Mouse (Mus musculus) intestine, embryonic 16.5 days (tissue): ENCODE data around the gene Gpr137. TPM values are rescaled to one million over a fixed set of nuclear protein-coding genes. Genes with fewer than 3 reads are reported as not detected.

Experiments
- ATAC-seq: fragments of 200-750 bp; cut with Nextera tagmentation; 2 replicates; pipeline ENCODE4 v1.8.0; 2017; ENCODE audit warnings: moderate TSS enrichment, moderate library complexity
- H3K27ac ChIP-seq: fragments of 300-500 bp; sonication (generic); 2 replicates; pipeline ENCODE4 v1.5.1; 2014; ENCODE audit warnings: mild to moderate bottlenecking, low read length
- H3K27me3 ChIP-seq: fragments of 300-500 bp; sonication (generic); replicated peaks from 2 replicates; pipeline ENCODE4 v1.6.1; 2014; ENCODE audit warnings: low read length, control low read depth, mixed read lengths; ENCODE audit not compliant: control insufficient read depth, insufficient read depth
- H3K36me3 ChIP-seq: fragments of 300-500 bp; sonication (generic); 2 replicates; pipeline ENCODE4 v1.6.1; 2014; ENCODE audit warnings: low read length, control low read depth; ENCODE audit not compliant: control insufficient read depth, insufficient read depth
- H3K4me1 ChIP-seq: fragments of 300-500 bp; sonication (generic); 2 replicates; pipeline ENCODE4 v1.6.1; 2014; ENCODE audit warnings: low read length, control low read depth, mixed read lengths; ENCODE audit not compliant: control insufficient read depth, insufficient read depth
- H3K4me2 ChIP-seq: fragments of 300-500 bp; sonication (generic); 2 replicates; pipeline ENCODE4 v1.6.1; 2014; ENCODE audit warnings: low read depth, low read length, control low read depth
- H3K4me3 ChIP-seq: fragments of 300-500 bp; sonication (generic); 2 replicates; pipeline ENCODE4 v1.5.1; 2014; ENCODE audit warnings: mild to moderate bottlenecking, low read length
- H3K9ac ChIP-seq: fragments of 300-500 bp; sonication (generic); 2 replicates; pipeline ENCODE4 v1.6.1; 2014; ENCODE audit warnings: low read depth, low read length
- H3K9me3 ChIP-seq: fragments of 300-500 bp; sonication (generic); 2 replicates; pipeline ENCODE4 v1.6.1; 2016; ENCODE audit warnings: low read length, control low read depth; ENCODE audit not compliant: control insufficient read depth
- whole genome bisulfite sequencing: fragments of 180-500 bp; shearing (Covaris S2); extraction: QIAGEN DNeasy Blood & Tissue Kit; methylation state at CpG from one replicate; pipeline ENCODE4 v1.1.7; 2014; 5-methylcytosine and 5-hydroxymethylcytosine counted together
- polyA plus RNA-seq: library from polyadenylated mRNA; unstranded; fragments of >200 nt; fragmentation: Nextera tagmentation; extraction: Ambion mirVana; gene quantifications from 2 replicates; pipeline ENCODE4 v1.2.1, GENCODE M21; 2015

The Gpr137 gene
- polyA plus RNA-seq, 1 experiment from 2014 or later: 21.1 TPM

DNA sequence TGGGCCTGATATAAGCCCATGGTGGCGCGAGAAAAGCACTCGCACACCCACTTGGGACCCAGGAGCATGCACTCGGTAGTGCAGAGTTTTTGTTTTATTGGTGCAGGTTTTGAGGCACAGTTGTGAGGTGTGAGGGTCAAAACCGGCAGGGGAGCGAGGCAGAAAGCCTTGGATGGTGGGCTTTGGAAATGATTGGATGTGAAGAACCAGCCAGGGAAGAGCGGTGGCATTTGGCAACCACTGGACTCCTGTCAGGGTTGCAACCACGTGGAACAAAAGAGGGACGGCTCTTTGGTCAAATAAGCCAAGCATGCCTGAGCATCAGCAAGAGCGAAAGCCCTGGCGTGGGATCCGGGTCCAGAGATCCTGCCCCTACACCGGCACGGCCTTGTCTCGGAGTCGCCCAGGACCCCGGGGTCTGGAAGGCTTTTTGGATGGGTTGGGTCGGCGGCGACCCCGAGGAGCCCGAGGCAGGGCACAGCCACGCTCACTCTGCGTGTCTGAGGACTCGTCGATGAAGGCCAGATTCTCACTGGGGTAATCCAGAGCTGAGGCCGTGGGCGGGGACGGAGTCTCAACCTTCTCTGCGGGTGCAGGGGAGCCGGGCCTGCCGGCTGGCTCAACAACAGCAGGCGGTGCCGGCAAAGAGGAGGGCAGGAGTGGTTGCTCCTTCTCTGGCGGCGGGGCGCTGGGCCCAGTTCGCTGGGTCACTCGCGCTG, 16.5 kb downstream of the Gpr137 start:
- peak overlapping the region; percentile 10; the same call in 1 of the 2 replicates for H3K4me3 ChIP-seq
- peaks cover 19% of the 10 kb centered on the region for H3K4me1 ChIP-seq
- H3K27ac ChIP-seq: no peak overlapping the region
- H3K4me2 ChIP-seq: no peak overlapping the region
- no peak overlapping the region for H3K9ac ChIP-seq
- H3K9me3 ChIP-seq: no peaks in the 10 kb centered on the region
- no peak for ATAC-seq
- WGBS: 16% methylated on average over 40 of the region's 40 CpGs
- no peaks in the 10 kb centered on the region for H3K36me3 ChIP-seq
- H3K27me3 ChIP-seq: peaks cover 42% of the 10 kb centered on the region

DNA sequence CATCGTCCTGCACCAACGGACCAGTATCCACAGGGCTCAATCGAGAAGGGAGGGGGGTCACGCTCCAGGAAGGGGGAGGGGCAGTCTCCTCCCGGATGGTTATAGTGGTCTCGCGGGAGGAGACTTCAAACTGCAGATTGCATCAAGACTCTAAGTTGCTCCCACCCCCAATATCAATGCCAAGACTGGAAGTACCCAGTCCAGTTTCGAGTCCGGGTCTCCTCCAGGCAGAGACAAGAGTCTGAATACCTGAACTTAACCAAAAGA, 17.0 kb downstream of the Gpr137 start, which contains the start of gene Catsperz:
TSS of gene Catsperz (minus strand) at position 74 of the 267 bp plus-strand sequence.
- Histone ChIP-seq H3K27me3 (peaks cover 42% of the 10 kb centered on the region), H3K9ac (peak within 1 kb of the TSS; percentile 32), H3K4me2 (peak within 1 kb of the TSS; percentile 56), H3K9me3 (no peaks in the 10 kb centered on the region), H3K4me3 (peak within 1 kb of the TSS; percentile 31), H3K27ac (no peak within 1 kb of the TSS), H3K4me1 (peaks cover 24% of the 10 kb centered on the region), H3K36me3 (no peaks in the 10 kb centered on the region)
- ATAC-seq: no peak
- WGBS: 3% methylated on average over 9 of the region's 9 CpGs

GRCm38 (mm10) chr19:6924461-6925306, 17.6 kb downstream of the Gpr137 start:
- Histone ChIP-seq H3K9me3 (no peaks in the 10 kb centered on the region), H3K4me1 (peaks cover 30% of the 10 kb centered on the region), H3K27me3 (peaks cover 42% of the 10 kb centered on the region), H3K4me2 (peak overlapping the region; percentile 56), H3K27ac (no peak overlapping the region), H3K36me3 (no peaks in the 10 kb centered on the region), H3K4me3 (peak overlapping the region; percentile 31), H3K9ac (peak overlapping the region; percentile 32)
- WGBS: 3% methylated on average over 39 of the region's 39 CpGs
- ATAC-seq: no peak

- Histone ChIP-seq H3K9ac (peak overlapping the region; percentile 66), H3K4me1 (peaks cover 30% of the 10 kb centered on the region), H3K27ac (no peak overlapping the region), H3K4me3 (peak overlapping the region; percentile 86; the same call in 1 of the 2 replicates), H3K4me2 (peak overlapping the region; percentile 77), H3K36me3 (no peaks in the 10 kb centered on the region), H3K27me3 (peaks cover 42% of the 10 kb centered on the region), H3K9me3 (no peaks in the 10 kb centered on the region)
- WGBS: 68% methylated on average over 6 of the region's 6 CpGs
- ATAC-seq: no peak
Measured at GRCm38 (mm10) chr19:6922901-6923735, 19.2 kb downstream of the Gpr137 start.

DNA sequence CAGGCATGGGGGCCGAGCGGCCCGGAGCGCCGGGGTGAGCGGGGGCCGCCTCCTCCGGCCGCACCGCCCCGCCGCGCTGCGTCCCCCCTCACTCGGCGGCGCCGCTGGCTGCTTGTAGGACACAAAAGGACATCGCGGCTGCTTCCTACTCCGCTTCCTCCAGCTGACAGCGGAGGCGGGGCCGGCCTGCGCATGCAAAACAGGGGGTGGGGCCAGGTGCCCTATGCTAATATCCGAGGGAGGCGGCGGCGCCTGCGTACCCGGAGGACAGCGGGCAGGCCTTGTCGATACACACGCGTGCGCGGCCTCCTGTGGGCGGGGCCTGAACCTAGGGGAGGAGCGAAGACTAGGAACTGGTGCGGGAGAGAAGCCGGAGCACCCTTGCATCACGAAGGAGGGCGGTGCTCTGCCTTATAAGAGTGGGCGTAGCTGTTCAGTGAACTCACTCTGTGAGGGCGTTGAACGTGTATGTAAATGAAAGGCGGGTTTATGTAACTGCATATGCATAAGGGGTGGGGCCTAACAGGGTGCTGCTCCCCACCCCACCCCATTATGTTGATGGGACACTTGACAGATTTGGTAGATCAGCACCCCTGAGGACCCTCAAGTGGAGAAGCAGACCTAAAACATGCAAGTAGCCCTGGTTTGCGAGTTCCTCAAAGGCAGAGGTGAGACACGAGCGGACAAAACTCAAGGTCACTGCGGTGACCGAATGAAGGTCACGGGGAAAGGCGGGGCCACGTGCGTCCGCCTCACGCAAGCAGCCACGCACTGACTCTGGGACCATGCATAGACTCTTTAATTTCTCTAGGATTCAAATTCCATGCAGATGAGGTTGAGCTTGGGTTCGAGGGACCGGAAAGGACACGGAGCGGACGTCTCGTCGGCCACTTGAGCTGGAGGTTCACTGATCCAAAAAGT, 20.4 kb downstream of the Gpr137 start, which contains the start of gene Esrra:
TSS of gene Esrra (minus strand) at position 167 of the 921 bp plus-strand sequence.
- peak within 1 kb of the TSS; percentile 86 for H3K4me3 ChIP-seq
- peak within 1 kb of the TSS; percentile 85 for H3K4me2 ChIP-seq
- peak; percentile 90 for ATAC-seq
- peaks cover 30% of the 10 kb centered on the region for H3K4me1 ChIP-seq
- WGBS: 2% methylated on average over 62 of the region's 66 CpGs
- H3K36me3 ChIP-seq: no peaks in the 10 kb centered on the region
- peak within 1 kb of the TSS; percentile 98 for H3K27ac ChIP-seq
- peaks cover 30% of the 10 kb centered on the region for H3K27me3 ChIP-seq
- peak within 1 kb of the TSS; percentile 90 for H3K9ac ChIP-seq
- no peaks in the 10 kb centered on the region for H3K9me3 ChIP-seq

DNA sequence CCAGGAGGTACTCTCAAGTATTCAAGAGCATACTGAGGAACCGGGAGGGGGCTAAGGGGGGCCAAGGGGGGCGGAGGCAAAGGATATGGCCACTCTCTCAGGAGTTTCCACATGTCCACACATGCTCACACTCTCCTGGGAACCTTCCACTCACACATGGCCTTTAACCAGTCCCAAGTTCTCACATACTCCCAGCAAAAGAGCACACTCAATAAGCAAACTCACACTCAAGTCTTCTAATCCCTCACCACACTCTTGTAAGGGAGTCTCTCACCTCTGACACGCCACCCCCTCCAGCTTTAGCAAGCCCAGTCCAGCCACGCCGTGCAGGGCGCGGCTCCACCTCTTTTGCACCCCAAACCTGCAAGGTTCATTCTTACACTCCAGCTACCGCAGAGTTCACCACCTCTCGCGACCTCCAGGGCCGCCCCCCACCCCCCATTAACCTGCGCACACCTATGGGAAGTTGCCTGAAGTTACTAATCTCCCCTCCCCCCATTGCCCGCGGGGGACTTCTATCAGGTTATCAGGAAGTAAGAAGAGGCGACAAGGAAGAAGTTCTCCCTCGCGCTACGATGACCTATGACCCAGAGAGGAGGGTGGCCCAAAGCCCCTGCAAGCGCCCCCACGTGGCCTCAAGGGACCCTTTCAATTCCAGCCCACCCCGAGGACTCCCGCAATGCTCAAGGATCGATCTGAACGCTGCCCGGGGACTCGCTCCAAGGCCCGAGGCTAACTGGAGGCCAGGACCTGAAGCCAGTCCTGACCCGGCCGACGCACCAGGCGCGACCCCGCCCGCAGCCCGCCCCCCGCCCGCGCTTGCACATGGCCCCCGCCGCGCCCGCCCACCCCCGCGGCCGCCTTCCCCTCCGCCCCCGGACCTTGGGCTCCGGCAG, 21.3 kb downstream of the Gpr137 start:
- no peaks in the 10 kb centered on the region for H3K9me3 ChIP-seq
- H3K4me1 ChIP-seq: peaks cover 35% of the 10 kb centered on the region
- H3K4me2 ChIP-seq: peak overlapping the region; percentile 85
- 0 out of 2 replicates have a peak, but pooled peaks cover 2% of the 10 kb centered on the region for H3K36me3 ChIP-seq
- H3K27ac ChIP-seq: peak overlapping the region; percentile 98
- peak overlapping the region; percentile 90 for H3K9ac ChIP-seq
- peak overlapping the region; percentile 86 for H3K4me3 ChIP-seq
- peak; percentile 3; the same call in 1 of the 2 replicates for ATAC-seq
- under 1% methylated on average over 34 of the region's 48 CpGs for WGBS
- H3K27me3 ChIP-seq: peaks cover 22% of the 10 kb centered on the region; the same call in 1 of the 2 replicates

- peak overlapping the region; percentile 90 for H3K9ac ChIP-seq
- H3K27ac ChIP-seq: peak overlapping the region; percentile 98
- 0 out of 2 replicates have a peak, but pooled peaks cover 2% of the 10 kb centered on the region for H3K36me3 ChIP-seq
- peak; percentile 56 for ATAC-seq
- peaks cover 29% of the 10 kb centered on the region for H3K4me1 ChIP-seq
- no peaks in the 10 kb centered on the region for H3K9me3 ChIP-seq
- H3K4me3 ChIP-seq: peak overlapping the region; percentile 86
- peaks cover 13% of the 10 kb centered on the region; the same call in 1 of the 2 replicates for H3K27me3 ChIP-seq
- H3K4me2 ChIP-seq: peak overlapping the region; percentile 85
- WGBS: 32% methylated on average over 8 of the region's 8 CpGs
Measured at GRCm38 (mm10) chr19:6919876-6920740, 22.2 kb downstream of the Gpr137 start.
